Comparison of ENCODE assay signal across 21 mouse cellular contexts in genomic region chr17:26959815-26960214, GRCm38 (mm10). TPM values are rescaled to one million over a fixed set of nuclear protein-coding genes. Genes with fewer than 3 reads are reported as not detected.
DNase-seq lines count a peak whose midpoint lies in the region; ATAC-seq lines count a peak whose summit lies in the region.
"Had no signal": no experiment of that assay in that cellular context is flagged by ENCODE, and none has a peak within 500 bp of the region (broad histone marks: within the 10 kb centered on the region; RNA-seq: fewer than 3 reads in every experiment).

No protein-coding gene starts in this region.

- H3K4me3 ChIP-seq in forebrain, embryonic 11.5 days (ENCODE audit: low read depth, low read length), result no peak overlapping the region
- no peak overlapping the region for H3K4me3 ChIP-seq in forebrain, embryonic 12.5 days (replicated peaks)
- H3K4me3 ChIP-seq in heart, embryonic 10.5 days, result no peak overlapping the region

- no peak for ATAC-seq in cerebellum, adult (ENCODE audit: insufficient number of reproducible peaks, low FRiP score, low TSS enrichment)
- no peak for ATAC-seq in forebrain, embryonic 11.5 days (replicated peaks; ENCODE audit: low FRiP score)
- no peak for ATAC-seq in forebrain, embryonic 12.5 days (ENCODE audit: low FRiP score)
- ATAC-seq: activated CD4-positive, CD25-positive, alpha-beta regulatory T cell, adult 4 months; CD4-positive, CD25-positive, alpha-beta regulatory T cell, adult 4 months; Patski had no signal

- peak; percentile 6 for DNase-seq in cerebellum, adult 9-11 months
- peak; percentile 41 for DNase-seq in forebrain, embryonic 11.5 days (ENCODE audit: low spot score)
- peak; percentile 63 for DNase-seq in heart, embryonic 10.5 days (ENCODE audit: low spot score)
- no peak for DNase-seq in heart, adult 18-20 months
- DNase-seq: adrenal gland, adult 2 months; adrenal gland, adult 8-10 months; adrenal gland, postnatal 10 days; adrenal gland, postnatal 14 days; adrenal gland, postnatal 25 days; adrenal gland, postnatal 36 days; B cell, adult 2 months; cerebellum, adult 11 months; cerebellum, adult 11-12 months; cerebellum, adult 18-20 months; cerebellum, adult 2 months had no signal

- H3K4me2 ChIP-seq in forebrain, embryonic 11.5 days (ENCODE audit: low read depth, low read length, severe bottlenecking), result no peak overlapping the region
- no peak overlapping the region for H3K4me2 ChIP-seq in forebrain, embryonic 12.5 days

- peaks cover 32% of the 10 kb centered on the region for H3K36me3 ChIP-seq in forebrain, embryonic 11.5 days (ENCODE audit: control insufficient read depth, insufficient read depth, low read length)
- H3K36me3 ChIP-seq in forebrain, embryonic 12.5 days (replicated peaks), result peaks cover 97% of the 10 kb centered on the region
- peaks cover 94% of the 10 kb centered on the region for H3K36me3 ChIP-seq in heart, embryonic 10.5 days

- H3K9me3 ChIP-seq in forebrain, embryonic 11.5 days (ENCODE audit: control insufficient read depth, low read length), result no peaks in the 10 kb centered on the region
- no peaks in the 10 kb centered on the region for H3K9me3 ChIP-seq in forebrain, embryonic 12.5 days
- H3K9me3 ChIP-seq in heart, embryonic 10.5 days, result no peaks in the 10 kb centered on the region
- H3K9me3 ChIP-seq: G1E had no signal

- no peaks in the 10 kb centered on the region for H3K27me3 ChIP-seq in forebrain, embryonic 11.5 days (ENCODE audit: control insufficient read depth, insufficient read depth, low read length)
- H3K27me3 ChIP-seq in forebrain, embryonic 12.5 days, result no peaks in the 10 kb centered on the region
- H3K27me3 ChIP-seq in heart, embryonic 10.5 days (ENCODE audit: insufficient read depth, poor library complexity, severe bottlenecking), result no peaks in the 10 kb centered on the region
- H3K27me3 ChIP-seq: Patski had no signal

- H3K4me1 ChIP-seq in forebrain, embryonic 11.5 days (replicated peaks; ENCODE audit: control insufficient read depth, insufficient read depth, low read length), result no peaks in the 10 kb centered on the region
- no peaks in the 10 kb centered on the region for H3K4me1 ChIP-seq in forebrain, embryonic 12.5 days
- H3K4me1 ChIP-seq in heart, embryonic 10.5 days, result peaks cover 33% of the 10 kb centered on the region

- no peak overlapping the region for H3K9ac ChIP-seq in forebrain, embryonic 11.5 days (ENCODE audit: low read length)
- H3K9ac ChIP-seq in forebrain, embryonic 12.5 days, result no peak overlapping the region

- WGBS in forebrain, embryonic 11.5 days, result 95% methylated on average over 4 of the region's 4 CpGs
- 96% methylated on average over 4 of the region's 4 CpGs for WGBS in forebrain, embryonic 12.5 days
- WGBS in heart, embryonic 10.5 days, result 91% methylated on average over 4 of the region's 4 CpGs

- H3K27ac ChIP-seq in forebrain, embryonic 11.5 days (ENCODE audit: low read depth, low read length), result no peak overlapping the region
- no peak overlapping the region for H3K27ac ChIP-seq in forebrain, embryonic 12.5 days
- no peak overlapping the region for H3K27ac ChIP-seq in heart, embryonic 10.5 days

RNA-seq across cellular contexts. Expression of gene Zbtb9, which starts 13.2 kb away (rescaled TPM):
- polyA plus RNA-seq in forebrain, embryonic 11.5 days (2014; fragmentation: Nextera tagmentation; extraction: Ambion mirVana), result 13.7 and 13.9 TPM in 2 replicates
- polyA plus RNA-seq in forebrain, embryonic 12.5 days (2016; fragmentation: Nextera tagmentation; extraction: Ambion mirVana), result 18.9 and 20.0 TPM in 2 replicates
- 12.5 and 14.6 TPM in 2 replicates for polyA plus RNA-seq in heart, embryonic 10.5 days (2016; fragmentation: Nextera tagmentation; extraction: Ambion mirVana)
- 1 to 10 TPM; 2.6 to 3.7 TPM for total RNA-seq in heart, adult 18-20 months (2021)

RNA-seq across cellular contexts. Expression of gene Syngap1, which starts 18.8 kb away (rescaled TPM):
- 3.2 and 4.2 TPM in 2 replicates for polyA plus RNA-seq in forebrain, embryonic 11.5 days (2014; fragmentation: Nextera tagmentation; extraction: Ambion mirVana)
- polyA plus RNA-seq in forebrain, embryonic 12.5 days (2016; fragmentation: Nextera tagmentation; extraction: Ambion mirVana), result 3.9 and 4.8 TPM in 2 replicates
- 0.86 and 1.6 TPM in 2 replicates for polyA plus RNA-seq in heart, embryonic 10.5 days (2016; fragmentation: Nextera tagmentation; extraction: Ambion mirVana)
- total RNA-seq in heart, adult 18-20 months (2021), result 1 to 10 TPM; 3.6 to 5.5 TPM
- polyA plus RNA-seq: activated CD4-positive, CD25-positive, alpha-beta regulatory T cell, adult 4 months; CD4-positive, CD25-positive, alpha-beta regulatory T cell, adult 4 months had no signal

RNA-seq across cellular contexts. Expression of gene Cuta, which starts 20.4 kb away (rescaled TPM):
- polyA plus RNA-seq in forebrain, embryonic 11.5 days (2014; fragmentation: Nextera tagmentation; extraction: Ambion mirVana), result 141 and 154 TPM in 2 replicates
- polyA plus RNA-seq in forebrain, embryonic 12.5 days (2016; fragmentation: Nextera tagmentation; extraction: Ambion mirVana), result 155 and 161 TPM in 2 replicates
- polyA plus RNA-seq in heart, embryonic 10.5 days (2016; fragmentation: Nextera tagmentation; extraction: Ambion mirVana), result 155 and 167 TPM in 2 replicates
- total RNA-seq in heart, adult 18-20 months (2021), result 100 to 1,000 TPM in 1 of 2 experiments, 10 to 100 TPM in 1; 93.2 to 100 TPM

RNA-seq across cellular contexts. Expression of gene Phf1, which starts 27.0 kb away (rescaled TPM):
- 4.5 and 4.9 TPM in 2 replicates for polyA plus RNA-seq in forebrain, embryonic 11.5 days (2014; fragmentation: Nextera tagmentation; extraction: Ambion mirVana)
- 8.6 and 8.8 TPM in 2 replicates for polyA plus RNA-seq in forebrain, embryonic 12.5 days (2016; fragmentation: Nextera tagmentation; extraction: Ambion mirVana)
- 6.0 and 7.3 TPM in 2 replicates for polyA plus RNA-seq in heart, embryonic 10.5 days (2016; fragmentation: Nextera tagmentation; extraction: Ambion mirVana)
- total RNA-seq in heart, adult 18-20 months (2021), result 10 to 100 TPM; 15.3 to 16.5 TPM

RNA-seq across cellular contexts. Expression of gene Kifc5b, which starts 42.9 kb away (rescaled TPM):
- polyA plus RNA-seq in forebrain, embryonic 11.5 days (2014; fragmentation: Nextera tagmentation; extraction: Ambion mirVana), result 11.1 and 11.3 TPM in 2 replicates
- 9.7 and 9.8 TPM in 2 replicates for polyA plus RNA-seq in forebrain, embryonic 12.5 days (2016; fragmentation: Nextera tagmentation; extraction: Ambion mirVana)
- polyA plus RNA-seq in heart, embryonic 10.5 days (2016; fragmentation: Nextera tagmentation; extraction: Ambion mirVana), result 6.7 and 8.3 TPM in 2 replicates
- 1 to 10 TPM in 1 of 2 experiments, under 1 TPM in 1; 0.37 to 1.1 TPM for total RNA-seq in heart, adult 18-20 months (2021)

Comparison
In these comparisons a context has a peak if more than half of its experiments do, and no peak if none do; other contexts are left out.
1. DNase-seq: peak in cerebellum, adult 9-11 months (single experiment), forebrain, embryonic 11.5 days (single experiment) and heart, embryonic 10.5 days (single experiment); none in heart, adult 18-20 months (0 of 2).